Mouse (Mus musculus): ENCODE measurements at regions not wholly inside any gene's neighbourhood (a gene's known extent, or its start where the extent isn't known, plus 50 kb on each side); places are given as distances from the start of the nearest gene placed in this dataset.

- H3K27ac ChIP-seq (ENCODE audit: low read length): no peak overlapping the region
- H3K27me3 ChIP-seq (ENCODE audit: control insufficient read depth, insufficient read depth, low read depth, low read length): no peaks in the 10 kb centered on the region
- no peak overlapping the region for H3K4me2 ChIP-seq (ENCODE audit: low read depth, low read length)
- H3K36me3 ChIP-seq (ENCODE audit: control insufficient read depth, insufficient read depth): no peaks in the 10 kb centered on the region
- 27% methylated on average over 18 of the region's 18 CpGs for WGBS (ENCODE audit: insufficient replicate concordance)
- no peaks in the 10 kb centered on the region for H3K4me1 ChIP-seq (ENCODE audit: control insufficient read depth, low read depth, low read length)
- no peak overlapping the region for H3K9ac ChIP-seq (ENCODE audit: low read depth, low read length)
- no peak for ATAC-seq (ENCODE audit: low read depth)
- H3K9me3 ChIP-seq (replicated peaks; ENCODE audit: control insufficient read depth, low read length): no peaks in the 10 kb centered on the region
- H3K4me3 ChIP-seq (ENCODE audit: low read depth, low read length): no peak overlapping the region
Observed at GRCm38 (mm10) chr6:89242371-89243288, 119.8 kb downstream of the Plxna1 start.

- no peak overlapping the region for H3K4me3 ChIP-seq (ENCODE audit: low read depth, low read length)
- ATAC-seq (ENCODE audit: low read depth): no peak
- WGBS (ENCODE audit: insufficient replicate concordance): 66% methylated on average over 8 of the region's 8 CpGs
Observed at GRCm38 (mm10) chr6:89245506-89245905, 116.9 kb downstream of the Plxna1 start.

GRCm38 (mm10) chr6:89246261-89246660, 116.2 kb downstream of the Plxna1 start:
- Histone ChIP-seq H3K9me3 (replicated peaks; ENCODE audit: control insufficient read depth, low read length) (no peaks in the 10 kb centered on the region), H3K4me3 (ENCODE audit: low read depth, low read length) (no peak overlapping the region), H3K4me2 (ENCODE audit: low read depth, low read length) (no peak overlapping the region), H3K36me3 (ENCODE audit: control insufficient read depth, insufficient read depth) (no peaks in the 10 kb centered on the region), H3K27ac (ENCODE audit: low read length) (no peak overlapping the region), H3K27me3 (ENCODE audit: control insufficient read depth, insufficient read depth, low read depth, low read length) (no peaks in the 10 kb centered on the region), H3K9ac (ENCODE audit: low read depth, low read length) (no peak overlapping the region), H3K4me1 (ENCODE audit: control insufficient read depth, low read depth, low read length) (no peaks in the 10 kb centered on the region)
- WGBS (ENCODE audit: insufficient replicate concordance): 65% methylated on average over 5 of the region's 5 CpGs
- ATAC-seq (ENCODE audit: low read depth): no peak

More at GRCm38 (mm10) chr6:89245506-89245905, 116.9 kb downstream of the Plxna1 start:
- Histone ChIP-seq H3K9ac (ENCODE audit: low read depth, low read length) (no peak overlapping the region), H3K27ac (ENCODE audit: low read length) (no peak overlapping the region), H3K27me3 (ENCODE audit: control insufficient read depth, insufficient read depth, low read depth, low read length) (no peaks in the 10 kb centered on the region), H3K4me1 (ENCODE audit: control insufficient read depth, low read depth, low read length) (no peaks in the 10 kb centered on the region), H3K4me2 (ENCODE audit: low read depth, low read length) (no peak overlapping the region), H3K9me3 (replicated peaks; ENCODE audit: control insufficient read depth, low read length) (no peaks in the 10 kb centered on the region), H3K36me3 (ENCODE audit: control insufficient read depth, insufficient read depth) (no peaks in the 10 kb centered on the region)

DNA sequence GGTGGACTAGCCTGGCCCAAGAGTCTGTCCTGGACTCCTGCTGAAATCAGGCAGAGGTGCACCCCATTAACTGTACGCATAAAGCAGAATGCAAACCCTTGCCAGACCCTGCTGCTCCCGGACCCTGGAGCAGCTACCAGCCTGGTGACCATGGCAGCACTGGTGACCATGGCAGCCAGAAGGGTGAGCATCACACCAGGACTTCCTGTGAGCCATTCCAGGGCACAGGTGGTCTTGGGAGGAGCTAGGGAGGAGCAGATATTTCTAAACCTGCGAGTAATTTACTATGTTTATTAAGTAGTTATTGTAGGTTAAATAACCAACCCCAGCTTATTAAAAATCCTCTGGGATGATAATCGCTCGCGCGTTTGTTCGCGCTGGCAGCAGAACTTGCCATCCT, 113.8 kb downstream of the Plxna1 start:
- H3K36me3 ChIP-seq (ENCODE audit: control insufficient read depth, insufficient read depth): no peaks in the 10 kb centered on the region
- no peak overlapping the region for H3K4me2 ChIP-seq (ENCODE audit: low read depth, low read length)
- H3K9ac ChIP-seq (ENCODE audit: low read depth, low read length): no peak overlapping the region
- no peaks in the 10 kb centered on the region for H3K4me1 ChIP-seq (ENCODE audit: control insufficient read depth, low read depth, low read length)
- H3K27ac ChIP-seq (ENCODE audit: low read length): no peak overlapping the region
- no peak overlapping the region for H3K4me3 ChIP-seq (ENCODE audit: low read depth, low read length)
- H3K9me3 ChIP-seq (replicated peaks; ENCODE audit: control insufficient read depth, low read length): no peaks in the 10 kb centered on the region
- no peaks in the 10 kb centered on the region for H3K27me3 ChIP-seq (ENCODE audit: control insufficient read depth, insufficient read depth, low read depth, low read length)
- no peak for ATAC-seq (ENCODE audit: low read depth)
- 75% methylated on average over 9 of the region's 9 CpGs for WGBS (ENCODE audit: insufficient replicate concordance)

GRCm38 (mm10) chr6:89249303-89249702, 113.1 kb downstream of the Plxna1 start:
- WGBS (ENCODE audit: insufficient replicate concordance): 55% methylated on average over 8 of the region's 8 CpGs
- ATAC-seq (ENCODE audit: low read depth): no peak

GRCm38 (mm10) chr6:89251641-89252040, 110.8 kb downstream of the Plxna1 start:
- Histone ChIP-seq H3K9me3 (replicated peaks; ENCODE audit: control insufficient read depth, low read length) (no peaks in the 10 kb centered on the region), H3K36me3 (ENCODE audit: control insufficient read depth, insufficient read depth) (no peaks in the 10 kb centered on the region), H3K4me3 (ENCODE audit: low read depth, low read length) (no peak overlapping the region), H3K27ac (ENCODE audit: low read length) (no peak overlapping the region), H3K4me2 (ENCODE audit: low read depth, low read length) (no peak overlapping the region), H3K27me3 (ENCODE audit: control insufficient read depth, insufficient read depth, low read depth, low read length) (no peaks in the 10 kb centered on the region; the same call in 1 of the 2 replicates), H3K9ac (ENCODE audit: low read depth, low read length) (no peak overlapping the region), H3K4me1 (ENCODE audit: control insufficient read depth, low read depth, low read length) (no peaks in the 10 kb centered on the region)
- WGBS (ENCODE audit: insufficient replicate concordance): 58% methylated on average over 4 of the region's 4 CpGs
- no peak for ATAC-seq (ENCODE audit: low read depth)

More at GRCm38 (mm10) chr6:89249303-89249702, 113.1 kb downstream of the Plxna1 start:
- H3K9me3 ChIP-seq (replicated peaks; ENCODE audit: control insufficient read depth, low read length): no peaks in the 10 kb centered on the region
- H3K4me2 ChIP-seq (ENCODE audit: low read depth, low read length): no peak overlapping the region
- no peak overlapping the region for H3K27ac ChIP-seq (ENCODE audit: low read length)
- no peaks in the 10 kb centered on the region for H3K4me1 ChIP-seq (ENCODE audit: control insufficient read depth, low read depth, low read length)
- H3K27me3 ChIP-seq (ENCODE audit: control insufficient read depth, insufficient read depth, low read depth, low read length): no peaks in the 10 kb centered on the region; the same call in 1 of the 2 replicates
- H3K9ac ChIP-seq (ENCODE audit: low read depth, low read length): no peak overlapping the region
- H3K4me3 ChIP-seq (ENCODE audit: low read depth, low read length): no peak overlapping the region
- H3K36me3 ChIP-seq (ENCODE audit: control insufficient read depth, insufficient read depth): no peaks in the 10 kb centered on the region

GRCm38 (mm10) chr6:89256022-89256421, 106.4 kb downstream of the Plxna1 start:
- H3K27me3 ChIP-seq (ENCODE audit: control insufficient read depth, insufficient read depth, low read depth, low read length): no peaks in the 10 kb centered on the region; the same call in 1 of the 2 replicates
- H3K36me3 ChIP-seq (ENCODE audit: control insufficient read depth, insufficient read depth): no peaks in the 10 kb centered on the region
- no peak overlapping the region for H3K9ac ChIP-seq (ENCODE audit: low read depth, low read length)
- H3K27ac ChIP-seq (ENCODE audit: low read length): no peak overlapping the region
- H3K4me3 ChIP-seq (ENCODE audit: low read depth, low read length): no peak overlapping the region
- WGBS (ENCODE audit: insufficient replicate concordance): 13% methylated on average over 4 of the region's 4 CpGs
- no peak for ATAC-seq (ENCODE audit: low read depth)
- H3K4me2 ChIP-seq (ENCODE audit: low read depth, low read length): no peak overlapping the region
- no peaks in the 10 kb centered on the region for H3K9me3 ChIP-seq (replicated peaks; ENCODE audit: control insufficient read depth, low read length)
- no peaks in the 10 kb centered on the region; the same call in 1 of the 2 replicates for H3K4me1 ChIP-seq (ENCODE audit: control insufficient read depth, low read depth, low read length)

GRCm38 (mm10) chr6:89256630-89257292, 105.7 kb downstream of the Plxna1 start:
- H3K9ac ChIP-seq (ENCODE audit: low read depth, low read length): no peak overlapping the region
- no peaks in the 10 kb centered on the region for H3K36me3 ChIP-seq (ENCODE audit: control insufficient read depth, insufficient read depth)
- no peaks in the 10 kb centered on the region for H3K9me3 ChIP-seq (replicated peaks; ENCODE audit: control insufficient read depth, low read length)
- H3K4me1 ChIP-seq (ENCODE audit: control insufficient read depth, low read depth, low read length): no peaks in the 10 kb centered on the region; the same call in 1 of the 2 replicates
- no peak overlapping the region for H3K4me2 ChIP-seq (ENCODE audit: low read depth, low read length)
- H3K4me3 ChIP-seq (ENCODE audit: low read depth, low read length): no peak overlapping the region
- no peak overlapping the region for H3K27ac ChIP-seq (ENCODE audit: low read length)
- H3K27me3 ChIP-seq (ENCODE audit: control insufficient read depth, insufficient read depth, low read depth, low read length): no peaks in the 10 kb centered on the region; the same call in 1 of the 2 replicates
- no peak for ATAC-seq (ENCODE audit: low read depth)
- 36% methylated on average over 8 of the region's 8 CpGs for WGBS (ENCODE audit: insufficient replicate concordance)

GRCm38 (mm10) chr6:89257416-89257815, 105.0 kb downstream of the Plxna1 start:
- no peak overlapping the region for H3K9ac ChIP-seq (ENCODE audit: low read depth, low read length)
- H3K36me3 ChIP-seq (ENCODE audit: control insufficient read depth, insufficient read depth): no peaks in the 10 kb centered on the region
- ATAC-seq (ENCODE audit: low read depth): no peak
- H3K4me2 ChIP-seq (ENCODE audit: low read depth, low read length): no peak overlapping the region
- H3K27me3 ChIP-seq (ENCODE audit: control insufficient read depth, insufficient read depth, low read depth, low read length): no peaks in the 10 kb centered on the region; the same call in 1 of the 2 replicates
- WGBS (ENCODE audit: insufficient replicate concordance): 40% methylated on average over 6 of the region's 6 CpGs
- H3K4me3 ChIP-seq (ENCODE audit: low read depth, low read length): no peak overlapping the region
- no peaks in the 10 kb centered on the region; the same call in 1 of the 2 replicates for H3K4me1 ChIP-seq (ENCODE audit: control insufficient read depth, low read depth, low read length)
- H3K9me3 ChIP-seq (replicated peaks; ENCODE audit: control insufficient read depth, low read length): no peaks in the 10 kb centered on the region
- no peak overlapping the region for H3K27ac ChIP-seq (ENCODE audit: low read length)
